Mouse (Mus musculus): ENCODE results near the gene Ngb. TPM values are rescaled to one million over a fixed set of nuclear protein-coding genes. Genes with fewer than 3 reads are reported as not detected.
A peak's percentile ranks its signal among the peaks of the same experiment; 100 is the strongest.

Ngb gene
- not detected for total RNA-seq (2021)

GRCm38 (mm10) chr12:87102165-87102631 lies at the start of gene Ngb:
Gene Ngb (minus strand): TSS chr12:87102539.
- intact Hi-C loops (cut with DNase I), result no loop called here

GRCm38 (mm10) chr12:87149471-87149870 lies 47.1 kb upstream of the Ngb start:
- intact Hi-C loops (cut with DNase I), result no loop called here

More at GRCm38 (mm10) chr12:87102165-87102631, at the start of gene Ngb:
- no peak for DNase-seq (ENCODE audit: low spot score)

DNA sequence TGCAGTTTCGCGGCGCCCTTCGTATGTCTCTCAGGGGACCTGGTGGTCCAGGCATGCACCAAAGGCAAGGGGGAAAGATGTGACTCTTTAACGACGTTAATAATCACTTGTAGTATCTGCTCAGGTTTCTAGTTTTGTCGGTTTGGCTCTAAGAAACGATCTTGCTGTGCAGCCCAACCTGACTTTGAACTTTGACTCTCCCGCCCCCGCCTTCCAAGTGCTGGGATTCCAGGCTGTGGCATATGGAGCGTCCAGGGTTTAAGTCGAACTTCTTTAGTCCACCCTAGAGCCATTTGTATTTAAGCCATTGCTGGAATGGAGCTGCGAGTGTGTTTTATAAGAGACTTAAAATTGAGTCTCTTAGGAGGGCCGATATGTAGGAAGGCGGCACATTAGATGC lies 45.8 kb upstream of the Ngb start:
- no peak for DNase-seq (ENCODE audit: low spot score)
- intact Hi-C loops (cut with DNase I), result no loop called here

More at GRCm38 (mm10) chr12:87149471-87149870, 47.1 kb upstream of the Ngb start:
- no peak for DNase-seq (ENCODE audit: low spot score)

DNA sequence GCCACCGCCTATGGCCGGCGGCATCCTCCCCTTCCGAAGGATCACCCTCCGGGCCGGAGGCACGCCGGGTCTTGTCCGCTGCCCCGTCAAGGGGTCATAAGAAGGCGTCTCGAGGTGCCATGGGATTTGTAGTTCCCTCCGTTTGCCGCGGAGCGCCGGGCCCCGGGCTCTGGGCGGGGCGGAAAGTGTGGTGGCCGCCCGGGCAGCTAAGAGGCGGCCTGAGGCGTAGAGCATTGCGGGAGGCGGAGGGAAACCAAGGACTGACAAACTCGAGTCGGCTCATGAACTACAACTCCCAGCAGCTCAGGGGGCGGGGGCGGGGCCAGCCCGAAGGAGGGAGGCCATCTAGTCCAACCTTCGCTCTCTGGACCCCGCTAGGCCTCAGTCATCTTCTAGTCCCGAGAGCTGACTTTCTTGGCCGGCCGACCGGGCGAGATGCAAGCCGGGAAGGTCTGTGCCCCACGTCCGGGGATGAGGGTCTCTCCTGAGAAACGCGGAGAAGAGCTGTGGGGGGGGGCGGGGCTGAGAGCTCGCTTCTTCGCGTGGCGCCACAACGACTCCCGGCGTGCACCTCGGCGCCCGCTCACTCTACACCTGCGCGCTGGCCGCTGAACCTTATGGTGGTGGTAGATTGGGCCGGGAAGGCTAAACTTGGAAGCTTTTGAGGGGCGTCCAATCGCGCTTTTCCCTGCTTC lies 45.2 kb upstream of the Ngb start, which contains the start of gene Pomt2:
Gene Pomt2, minus strand, starts transcription at position 574 of the 695 bp plus-strand sequence.
- peak; percentile 95 for DNase-seq (ENCODE audit: low spot score)
- intact Hi-C loops (cut with DNase I), result loop anchor here (2.0 kb wide), 1 partner anchor 119 kb away; the partner anchor contains the start of genes Ahsa1 and Vipas39

DNA sequence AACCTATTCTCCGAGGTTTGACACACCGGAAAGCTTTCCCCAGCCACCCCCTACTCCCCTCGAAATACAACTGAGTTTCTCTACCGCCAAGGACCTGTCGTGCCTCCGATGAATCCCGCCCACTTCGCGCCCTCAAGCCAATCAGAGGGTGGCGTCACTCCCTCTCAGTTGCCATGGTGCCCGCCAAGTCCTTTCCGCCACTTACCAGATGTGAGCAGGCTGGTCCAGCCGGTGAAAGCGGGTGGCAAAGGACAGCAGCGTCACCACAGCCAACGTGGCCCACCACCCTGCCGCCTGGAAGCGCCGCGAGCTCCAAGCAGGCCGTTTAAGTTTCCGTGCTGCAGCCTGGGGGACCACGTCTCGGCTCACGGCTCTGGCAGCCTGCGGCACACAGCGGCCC lies 44.6 kb upstream of the Ngb start, which contains the start of gene Gstz1:
Gene Gstz1, plus strand, starts transcription at position 200 of the 400 bp plus-strand sequence.
- intact Hi-C loops (cut with DNase I), result loop anchor here (2.0 kb wide), 1 partner anchor 120 kb away; the partner anchor contains the start of genes Ahsa1 and Vipas39

GRCm38 (mm10) chr12:87142156-87142555 lies 39.8 kb upstream of the Ngb start:
- DNase-seq (ENCODE audit: low spot score), result no peak
- intact Hi-C loops (cut with DNase I), result no loop called here

More for the DNA sequence above, 44.6 kb upstream of the Ngb start, which contains the start of gene Gstz1:
- peak; percentile 76 for DNase-seq (ENCODE audit: low spot score)

GRCm38 (mm10) chr12:87138768-87139167 lies 36.4 kb upstream of the Ngb start:
- intact Hi-C loops (cut with DNase I), result no loop called here
- DNase-seq (ENCODE audit: low spot score), result no peak

DNA sequence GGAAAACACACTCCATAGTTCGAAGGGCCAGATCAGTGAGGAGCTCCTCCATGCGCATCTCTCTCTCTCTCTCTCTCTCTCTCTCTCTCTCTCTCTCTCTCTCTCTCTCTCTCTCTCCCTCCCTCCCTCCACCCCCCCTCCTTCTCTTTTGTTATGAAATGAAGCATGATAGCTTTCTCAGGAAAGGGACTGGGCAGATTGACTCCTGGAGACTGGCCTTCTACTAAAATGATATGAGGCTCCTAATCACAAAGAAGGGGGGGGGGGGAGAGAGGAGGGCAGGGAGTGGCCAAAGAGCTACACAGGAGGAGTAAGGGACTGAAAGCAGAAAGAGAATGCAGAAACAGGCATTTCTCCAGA lies 36.0 kb upstream of the Ngb start:
- DNase-seq (ENCODE audit: low spot score), result no peak
- intact Hi-C loops (cut with DNase I), result no loop called here

- intact Hi-C loops (cut with DNase I), result no loop called here
- DNase-seq (ENCODE audit: low spot score), result no peak
Measured at GRCm38 (mm10) chr12:87137439-87138341, 35.4 kb upstream of the Ngb start.

- no peak for DNase-seq (ENCODE audit: low spot score)
- intact Hi-C loops (cut with DNase I), result loop anchor here (5.0 kb wide), 1 partner anchor 205 kb away; no protein-coding TSS in a partner anchor
Measured at GRCm38 (mm10) chr12:87132784-87133183, 30.4 kb upstream of the Ngb start.

- intact Hi-C loops (cut with DNase I), result loop anchor here (5.0 kb wide), 1 partner anchor 205 kb away; no protein-coding TSS in a partner anchor
- no peak for DNase-seq (ENCODE audit: low spot score)
Measured at GRCm38 (mm10) chr12:87132210-87132609, 29.9 kb upstream of the Ngb start.

GRCm38 (mm10) chr12:87131619-87132018 lies 29.3 kb upstream of the Ngb start:
- intact Hi-C loops (cut with DNase I), result loop anchor here (5.0 kb wide), 1 partner anchor 206 kb away; no protein-coding TSS in a partner anchor

DNA sequence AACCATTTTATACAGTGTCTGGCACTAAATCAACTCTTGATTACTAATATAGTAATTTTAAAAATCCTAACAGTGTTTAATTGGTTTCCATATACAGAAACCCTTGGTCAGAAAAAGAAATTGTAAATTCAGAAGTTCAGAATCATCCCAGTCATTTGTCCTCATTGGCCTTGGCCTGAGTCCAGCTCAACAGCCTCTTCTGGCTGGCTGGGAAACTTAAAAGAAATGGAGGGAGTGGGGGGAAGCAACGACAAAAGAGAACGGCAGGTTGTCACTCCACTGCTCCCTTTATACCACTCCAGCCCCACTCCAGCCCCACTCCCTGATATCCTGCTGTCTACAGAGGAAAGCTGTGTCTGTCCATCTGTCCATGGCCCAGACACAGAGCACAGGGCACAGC lies 28.8 kb upstream of the Ngb start:
- intact Hi-C loops (cut with DNase I), result loop anchor here (5.0 kb wide), 1 partner anchor 206 kb away; no protein-coding TSS in a partner anchor
- DNase-seq (ENCODE audit: low spot score), result no peak

More at GRCm38 (mm10) chr12:87131619-87132018, 29.3 kb upstream of the Ngb start:
- DNase-seq (ENCODE audit: low spot score), result no peak

GRCm38 (mm10) chr12:87130224-87130623 lies 27.9 kb upstream of the Ngb start:
- no peak for DNase-seq (ENCODE audit: low spot score)
- intact Hi-C loops (cut with DNase I), result loop anchor here (5.0 kb wide), 1 partner anchor 207 kb away; no protein-coding TSS in a partner anchor

- no peak for DNase-seq (ENCODE audit: low spot score)
- intact Hi-C loops (cut with DNase I), result no loop called here
Measured at GRCm38 (mm10) chr12:87127256-87127655, 24.9 kb upstream of the Ngb start.

DNA sequence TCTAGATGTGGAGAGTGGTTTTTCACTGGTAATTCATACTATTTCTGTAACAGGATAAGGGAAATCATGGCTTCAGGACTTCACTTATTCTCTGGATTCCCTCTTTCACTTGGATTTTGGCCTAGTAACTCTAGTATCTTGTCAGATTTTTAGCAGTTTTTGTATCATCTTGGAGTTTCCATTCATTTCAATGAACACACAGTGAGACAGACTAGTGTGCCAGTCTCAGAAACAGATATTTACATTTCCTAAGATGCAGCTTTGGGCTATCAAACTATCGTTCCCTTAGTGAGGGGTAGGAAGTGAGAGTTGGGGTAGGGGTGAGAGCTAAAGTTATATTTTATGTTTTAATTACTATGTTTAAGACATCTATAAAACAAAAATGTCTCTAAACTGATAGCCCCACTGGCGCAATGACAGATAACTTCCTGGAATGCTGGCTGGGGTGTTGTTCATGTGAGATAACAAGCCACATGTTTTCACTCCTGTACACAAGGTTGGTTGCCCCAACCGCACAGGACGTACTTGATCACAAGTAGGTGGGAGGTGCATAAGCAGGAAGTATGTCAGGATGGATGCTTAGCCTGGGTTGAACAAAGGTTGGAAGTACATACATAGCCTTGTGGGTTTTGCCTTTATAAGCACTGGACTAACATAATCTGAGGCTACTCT lies 19.7 kb upstream of the Ngb start:
- DNase-seq (ENCODE audit: low spot score), result no peak
- intact Hi-C loops (cut with DNase I), result no loop called here

DNA sequence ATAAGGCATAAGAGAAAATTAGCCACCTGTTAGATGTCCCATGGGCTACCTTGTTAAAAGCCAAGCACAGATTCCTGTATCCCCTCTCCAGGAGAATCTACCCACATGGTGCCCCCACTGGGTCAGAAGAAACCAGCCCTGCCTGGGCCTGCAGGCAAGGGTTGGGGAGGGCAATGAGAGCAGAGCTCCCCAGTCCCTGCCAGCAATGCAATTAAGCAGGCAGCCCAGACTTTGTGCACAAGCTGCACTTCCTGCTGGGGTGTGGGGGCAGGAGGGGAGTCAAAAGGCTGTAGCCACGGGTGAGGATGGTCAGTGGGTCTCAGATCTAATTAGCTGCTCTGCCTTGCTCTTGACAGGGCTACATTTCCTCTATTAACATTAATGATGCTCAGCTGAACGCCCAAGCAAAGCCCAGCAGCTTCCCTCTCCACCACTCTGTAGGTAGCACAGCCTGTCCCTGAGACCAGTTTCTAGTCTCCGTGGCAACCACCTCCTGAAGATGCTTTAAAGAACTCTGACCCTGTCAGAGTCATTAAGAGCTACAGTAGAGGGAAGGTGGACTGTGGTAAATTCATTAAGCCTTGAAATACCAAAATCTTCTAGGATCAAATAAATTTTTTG lies 5.1 kb upstream of the Ngb start:
- DNase-seq (ENCODE audit: low spot score), result no peak
- intact Hi-C loops (cut with DNase I), result no loop called here

GRCm38 (mm10) chr12:87104796-87105195 lies 2.5 kb upstream of the Ngb start:
- no peak for DNase-seq (ENCODE audit: low spot score)
- intact Hi-C loops (cut with DNase I), result no loop called here

DNA sequence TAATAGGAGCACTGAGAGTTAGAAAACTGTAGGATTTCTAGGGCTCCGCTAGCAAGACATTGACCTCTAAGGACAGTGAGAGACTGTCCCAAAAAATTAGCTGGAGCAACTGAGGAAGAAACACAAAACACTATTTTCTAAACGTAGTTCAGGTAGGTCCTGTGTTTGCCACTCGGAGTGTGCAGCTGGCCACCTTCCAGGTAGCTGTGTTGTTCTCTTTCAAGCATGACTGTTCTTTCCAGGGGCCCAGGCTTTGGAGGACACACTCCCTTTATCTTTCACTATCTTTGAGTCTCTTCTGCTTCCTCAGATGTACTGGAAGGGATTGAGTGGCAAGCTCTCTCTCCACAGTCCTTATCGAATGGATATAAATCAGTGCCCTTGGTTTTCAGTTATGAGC lies 1.1 kb upstream of the Ngb start:
- intact Hi-C loops (cut with DNase I), result no loop called here
- no peak for DNase-seq (ENCODE audit: low spot score)
